Comparison of ENCODE assay signal across 19 mouse cellular contexts in the genomic region with DNA sequence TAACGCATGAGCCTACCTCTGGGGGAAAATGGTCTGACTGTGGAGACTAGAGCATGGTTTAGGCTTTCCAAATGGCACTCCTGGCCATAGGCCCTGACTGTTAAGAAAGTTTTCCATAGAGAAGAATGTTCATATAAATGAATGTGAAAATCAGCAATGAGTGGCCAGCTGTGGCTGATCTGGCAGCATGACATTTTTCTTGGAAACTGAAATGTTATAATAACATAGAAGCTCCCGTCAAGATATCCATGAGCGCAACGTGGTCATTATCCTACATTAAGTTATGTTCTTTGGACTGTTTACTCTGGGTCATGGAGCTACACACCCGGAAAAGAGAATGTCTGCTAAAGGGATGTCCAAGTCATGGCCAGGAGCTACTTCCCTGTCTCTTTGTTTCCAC.
A peak's percentile ranks its signal among the peaks of the same experiment; 100 is the strongest.
DNase-seq lines count a peak whose midpoint lies in the region; ATAC-seq and TF ChIP-seq lines count a peak whose summit lies in the region.
"Had no signal": no experiment of that assay in that cellular context is flagged by ENCODE, and none has a peak within 500 bp of the region (broad histone marks: within the 10 kb centered on the region; RNA-seq: fewer than 3 reads in every experiment).

No protein-coding gene starts in this region.

- no peak overlapping the region for H3K9ac ChIP-seq in intestine, embryonic 15.5 days
- H3K9ac ChIP-seq in intestine, postnatal 0 days (ENCODE audit: low read depth, low read length): no peak overlapping the region
- H3K9ac ChIP-seq in lung, embryonic 14.5 days: no peak overlapping the region
- H3K9ac ChIP-seq in stomach, embryonic 14.5 days (replicated peaks; ENCODE audit: low read depth, low read length): no peak overlapping the region
- H3K9ac ChIP-seq: neural tube, embryonic 12.5 days had no signal

- H3K4me2 ChIP-seq in intestine, embryonic 15.5 days (replicated peaks): no peak overlapping the region
- H3K4me2 ChIP-seq in intestine, postnatal 0 days (replicated peaks; ENCODE audit: low read depth): no peak overlapping the region
- no peak overlapping the region for H3K4me2 ChIP-seq in lung, embryonic 14.5 days
- H3K4me2 ChIP-seq in stomach, embryonic 14.5 days (replicated peaks; ENCODE audit: low read depth, low read length): no peak overlapping the region
- H3K4me2 ChIP-seq: neural tube, embryonic 12.5 days had no signal

- no peak overlapping the region for H3K4me3 ChIP-seq in intestine, embryonic 15.5 days (replicated peaks)
- no peak overlapping the region for H3K4me3 ChIP-seq in intestine, postnatal 0 days (ENCODE audit: low read depth, low read length)
- H3K4me3 ChIP-seq in lung, embryonic 14.5 days (ENCODE audit: low read depth, low read length): no peak overlapping the region
- no peak overlapping the region for H3K4me3 ChIP-seq in stomach, embryonic 14.5 days (ENCODE audit: low read depth, low read length)
- H3K4me3 ChIP-seq: erythroblast, embryonic 14.5 days; hindbrain, embryonic 10.5 days; left cerebral cortex, adult 2 months; neural tube, embryonic 12.5 days had no signal

- no peaks in the 10 kb centered on the region for H3K27me3 ChIP-seq in intestine, embryonic 15.5 days (replicated peaks)
- H3K27me3 ChIP-seq in intestine, postnatal 0 days (replicated peaks; ENCODE audit: control insufficient read depth, insufficient read depth, low read length): no peaks in the 10 kb centered on the region
- H3K27me3 ChIP-seq in lung, embryonic 14.5 days (ENCODE audit: insufficient read depth, low read length): no peaks in the 10 kb centered on the region
- no peaks in the 10 kb centered on the region for H3K27me3 ChIP-seq in stomach, embryonic 14.5 days (ENCODE audit: control insufficient read depth, insufficient read depth, low read length)
- H3K27me3 ChIP-seq: neural tube, embryonic 12.5 days had no signal

- no peaks in the 10 kb centered on the region for H3K36me3 ChIP-seq in intestine, embryonic 15.5 days
- peaks cover 15% of the 10 kb centered on the region; the same call in 1 of the 2 replicates for H3K36me3 ChIP-seq in intestine, postnatal 0 days (ENCODE audit: control insufficient read depth, insufficient read depth)
- no peaks in the 10 kb centered on the region for H3K36me3 ChIP-seq in lung, embryonic 14.5 days (ENCODE audit: insufficient read depth)
- H3K36me3 ChIP-seq in stomach, embryonic 14.5 days (ENCODE audit: control insufficient read depth, insufficient read depth, low read length): no peaks in the 10 kb centered on the region
- H3K36me3 ChIP-seq: hindbrain, embryonic 10.5 days; neural tube, embryonic 12.5 days had no signal

- ATAC-seq in intestine, embryonic 15.5 days: peak; percentile 45
- no peak for ATAC-seq in intestine, postnatal 0 days
- peak; percentile 58; the same call in 1 of the 2 replicates for ATAC-seq in lung, embryonic 14.5 days (ENCODE audit: insufficient read depth)
- ATAC-seq in stomach, embryonic 14.5 days (ENCODE audit: insufficient number of reproducible peaks, insufficient read depth, low FRiP score, low read depth): no peak
- ATAC-seq: forebrain, embryonic 14.5 days; hindbrain, postnatal 0 days had no signal

- peak overlapping the region; percentile 65 for H3K27ac ChIP-seq in intestine, embryonic 15.5 days
- no peak overlapping the region for H3K27ac ChIP-seq in intestine, postnatal 0 days (ENCODE audit: low read depth, low read length)
- H3K27ac ChIP-seq in lung, embryonic 14.5 days (ENCODE audit: low read depth): no peak overlapping the region
- peak overlapping the region; percentile 82 for H3K27ac ChIP-seq in stomach, embryonic 14.5 days (ENCODE audit: low read length)
- H3K27ac ChIP-seq: hindbrain, postnatal 0 days; left cerebral cortex, adult 2 months; neural tube, embryonic 12.5 days had no signal

- H3K4me1 ChIP-seq in intestine, embryonic 15.5 days (replicated peaks): peaks cover 21% of the 10 kb centered on the region
- H3K4me1 ChIP-seq in intestine, postnatal 0 days (replicated peaks; ENCODE audit: control insufficient read depth, insufficient read depth, low read length): 0 out of 2 replicates have a peak, but pooled peaks cover 2% of the 10 kb centered on the region
- H3K4me1 ChIP-seq in lung, embryonic 14.5 days (ENCODE audit: insufficient read depth): peaks cover 4% of the 10 kb centered on the region; the same call in 1 of the 2 replicates
- peaks cover 33% of the 10 kb centered on the region for H3K4me1 ChIP-seq in stomach, embryonic 14.5 days (ENCODE audit: control insufficient read depth, insufficient read depth, low read length)

- peak; percentile 74 for DNase-seq in lung, embryonic 14.5 days
- no peak for DNase-seq in lung, postnatal 25 days (ENCODE audit: low spot score)
- peak; percentile 26 for DNase-seq in 3T3-L1 (ENCODE audit: low read depth, low spot score)
- no peak for DNase-seq in adrenal gland, postnatal 10 days
- DNase-seq: cerebellum, adult 8-10 months; gastrocnemius, postnatal 25 days; left cerebral cortex, postnatal 4 days; lung, adult 18-20 months; right cerebral cortex, postnatal 4 days; thymus, postnatal 4 days had no signal

- no peak for TF ChIP-seq CTCF in intestine, postnatal 0 days (IDR thresholded peaks at IDR 0.05; ENCODE audit: low read depth)
- no peak for TF ChIP-seq CTCF in lung, embryonic 14.5 days (IDR thresholded peaks at IDR 0.05; ENCODE audit: low read depth)

- H3K9me3 ChIP-seq in intestine, embryonic 15.5 days: no peaks in the 10 kb centered on the region
- no peaks in the 10 kb centered on the region for H3K9me3 ChIP-seq in intestine, postnatal 0 days (ENCODE audit: control insufficient read depth)
- H3K9me3 ChIP-seq in lung, embryonic 14.5 days (ENCODE audit: low read depth, low read length): no peaks in the 10 kb centered on the region
- H3K9me3 ChIP-seq in stomach, embryonic 14.5 days (ENCODE audit: control insufficient read depth, low read depth, low read length): no peaks in the 10 kb centered on the region
- H3K9me3 ChIP-seq: hindbrain, embryonic 10.5 days; neural tube, embryonic 12.5 days had no signal

- 55% methylated on average over 5 of the region's 5 CpGs for WGBS in intestine, embryonic 15.5 days
- WGBS in intestine, postnatal 0 days: 43% methylated on average over 5 of the region's 5 CpGs
- 50% methylated on average over 5 of the region's 5 CpGs for whole genome bisulfite sequencing in lung, embryonic 14.5 days
- 43% methylated on average over 5 of the region's 5 CpGs for WGBS in stomach, embryonic 14.5 days

Comparison
In these comparisons a context has a peak if more than half of its experiments do, and no peak if none do; other contexts are left out.
1. ATAC-seq: peak in intestine, embryonic 15.5 days (single experiment) and lung, embryonic 14.5 days (single experiment); none in intestine, postnatal 0 days (single experiment) and stomach, embryonic 14.5 days (single experiment).
2. H3K27ac ChIP-seq: peak in intestine, embryonic 15.5 days (single experiment) and stomach, embryonic 14.5 days (single experiment); none in intestine, postnatal 0 days (single experiment) and lung, embryonic 14.5 days (single experiment).
3. DNase-seq: peak in lung, embryonic 14.5 days (single experiment) and 3T3-L1 (single experiment); none in lung, postnatal 25 days (single experiment) and adrenal gland, postnatal 10 days (single experiment).